Mouse (Mus musculus): ENCODE measurements around the gene Usp18.

DNA sequence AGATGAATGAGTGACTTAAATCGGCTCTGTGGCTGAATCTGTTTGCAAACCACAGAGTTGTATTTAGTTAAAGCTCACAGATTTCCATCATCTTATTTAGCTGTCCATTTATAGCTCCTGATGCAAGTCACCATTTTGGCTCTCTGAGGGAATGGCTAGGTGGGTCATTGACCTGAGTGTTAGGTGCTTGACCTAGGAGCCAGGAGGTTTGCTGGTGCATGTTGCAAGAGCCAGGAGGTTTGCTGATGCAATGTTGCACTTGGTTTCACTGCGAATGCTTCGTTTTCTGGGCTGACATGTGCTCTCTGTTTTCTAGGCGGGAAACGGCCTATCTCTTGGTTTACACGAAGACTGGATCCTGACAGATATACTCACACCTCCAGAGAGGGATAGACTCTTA, 24.4 kb downstream of the Usp18 start:
- no peak for TF ChIP-seq CTCF (IDR thresholded peaks at IDR 0.05; ENCODE audit: low read depth)
- TF ChIP-seq EP300 (IDR thresholded peaks at IDR 0.05; ENCODE audit: low read depth), result no peak
